Mouse (Mus musculus) liver, embryonic 11.5 days (tissue): ENCODE measurements around the gene Lrrc49. TPM values are rescaled to one million over a fixed set of nuclear protein-coding genes. Genes with fewer than 3 reads are reported as not detected.

Experiments used
- ATAC-seq: fragments of 200-750 bp; cut with Nextera tagmentation; replicated peaks from 2 replicates; pipeline ENCODE4 v1.8.0; 2017; ENCODE audit warnings: moderate number of reproducible peaks, mild to moderate bottlenecking, moderate TSS enrichment, moderate library complexity; ENCODE audit not compliant: low FRiP score
- DNase-seq: peaks from one replicate; pipeline ENCODE4 v3.0.0-alpha.2; 2017; ENCODE audit warnings: low spot score
- H3K27ac ChIP-seq: fragments of 300-500 bp; sonication (generic); 2 replicates; pipeline ENCODE4 v1.5.1; 2014; ENCODE audit warnings: mild to moderate bottlenecking, low read depth, low read length, control low read depth
- H3K27me3 ChIP-seq: fragments of 300-500 bp; sonication (generic); replicated peaks from 2 replicates; pipeline ENCODE4 v1.6.1; 2014; ENCODE audit warnings: low read length, mixed read lengths; ENCODE audit not compliant: control insufficient read depth, insufficient read depth
- H3K36me3 ChIP-seq: fragments of 300-500 bp; sonication (generic); 2 replicates; pipeline ENCODE4 v1.6.1; 2014; ENCODE audit warnings: mild to moderate bottlenecking, low read length, moderate library complexity, mixed read lengths; ENCODE audit not compliant: control insufficient read depth, insufficient read depth
- H3K4me1 ChIP-seq: fragments of 300-500 bp; sonication (generic); replicated peaks from 2 replicates; pipeline ENCODE4 v1.6.1; 2014; ENCODE audit warnings: low read length, mixed read lengths; ENCODE audit not compliant: control insufficient read depth, insufficient read depth
- H3K4me2 ChIP-seq: fragments of 300-500 bp; sonication (generic); 2 replicates; pipeline ENCODE4 v1.6.1; 2014; ENCODE audit warnings: mild to moderate bottlenecking, control low read depth, moderate library complexity
- H3K4me3 ChIP-seq: fragments of 300-500 bp; sonication (generic); 2 replicates; pipeline ENCODE4 v1.5.1; 2014; ENCODE audit warnings: low read depth, low read length, control low read depth
- H3K9ac ChIP-seq: fragments of 300-500 bp; sonication (generic); 2 replicates; pipeline ENCODE4 v1.6.1; 2014; ENCODE audit warnings: low read depth, low read length, control low read depth
- H3K9me3 ChIP-seq: fragments of 300-500 bp; sonication (generic); 2 replicates; pipeline ENCODE4 v1.6.1; 2016; ENCODE audit warnings: low read length, inconsistent platforms, mixed read lengths; ENCODE audit not compliant: control insufficient read depth
- WGBS: fragments of 180-500 bp; shearing (Covaris S2); extraction: QIAGEN DNeasy Blood & Tissue Kit; methylation state at CpG from one replicate; pipeline ENCODE4 v1.1.7; 2014; 5-methylcytosine and 5-hydroxymethylcytosine counted together
- polyA plus RNA-seq: library from polyadenylated mRNA; unstranded; fragments of >200 nt; fragmentation: Nextera tagmentation; extraction: Ambion mirVana; gene quantifications from 2 replicates; pipeline ENCODE4 v1.2.1, GENCODE M21; 2014

Lrrc49 gene
- polyA plus RNA-seq, 1 experiment from 2014 or later, result 4.3 TPM

- DNase-seq (no peak), ATAC-seq (no peak)
- 70% methylated on average over 7 of the region's 7 CpGs for WGBS
- H3K4me2 ChIP-seq, result no peak overlapping the region
- H3K4me1 ChIP-seq, result no peaks in the 10 kb centered on the region
- H3K36me3 ChIP-seq, result no peaks in the 10 kb centered on the region
- H3K4me3 ChIP-seq, result no peak overlapping the region
- H3K27me3 ChIP-seq, result no peaks in the 10 kb centered on the region
- H3K27ac ChIP-seq, result no peak overlapping the region
- H3K9ac ChIP-seq, result no peak overlapping the region
- no peaks in the 10 kb centered on the region for H3K9me3 ChIP-seq
Measured at GRCm38 (mm10) chr9:60626311-60626791, 61.6 kb downstream of the Lrrc49 start.

GRCm38 (mm10) chr9:60625895-60626294 is 62.1 kb downstream of the Lrrc49 start:
- no peak overlapping the region for H3K9ac ChIP-seq
- H3K9me3 ChIP-seq, result no peaks in the 10 kb centered on the region
- DNase-seq (no peak), ATAC-seq (no peak)
- no peaks in the 10 kb centered on the region for H3K27me3 ChIP-seq
- no peak overlapping the region for H3K4me2 ChIP-seq
- H3K4me1 ChIP-seq, result no peaks in the 10 kb centered on the region
- H3K4me3 ChIP-seq, result no peak overlapping the region
- WGBS, result 50% methylated on average over 2 of the region's 2 CpGs
- H3K36me3 ChIP-seq, result no peaks in the 10 kb centered on the region
- H3K27ac ChIP-seq, result no peak overlapping the region

GRCm38 (mm10) chr9:60616946-60617345 is 71.0 kb downstream of the Lrrc49 start:
- ATAC-seq (no peak), DNase-seq (no peak)
- H3K9me3 ChIP-seq, result no peaks in the 10 kb centered on the region
- H3K4me1 ChIP-seq, result no peaks in the 10 kb centered on the region
- H3K4me2 ChIP-seq, result no peak overlapping the region
- no peaks in the 10 kb centered on the region for H3K27me3 ChIP-seq
- no peak overlapping the region for H3K9ac ChIP-seq
- no peak overlapping the region for H3K27ac ChIP-seq
- no peak overlapping the region for H3K4me3 ChIP-seq
- 73% methylated on average over 9 of the region's 9 CpGs for WGBS
- no peaks in the 10 kb centered on the region for H3K36me3 ChIP-seq

GRCm38 (mm10) chr9:60616359-60616758 is 71.6 kb downstream of the Lrrc49 start:
- Histone ChIP-seq H3K27me3 (no peaks in the 10 kb centered on the region), H3K4me3 (no peak overlapping the region), H3K27ac (no peak overlapping the region), H3K4me1 (no peaks in the 10 kb centered on the region), H3K36me3 (no peaks in the 10 kb centered on the region), H3K9me3 (no peaks in the 10 kb centered on the region), H3K4me2 (no peak overlapping the region), H3K9ac (no peak overlapping the region)
- no peak for DNase-seq
- no peak for ATAC-seq
- WGBS, result 81% methylated on average over 7 of the region's 7 CpGs

- no peaks in the 10 kb centered on the region for H3K9me3 ChIP-seq
- no peaks in the 10 kb centered on the region for H3K36me3 ChIP-seq
- H3K4me2 ChIP-seq, result no peak overlapping the region
- WGBS, result 75% methylated on average over 2 of the region's 2 CpGs
- no peak overlapping the region for H3K9ac ChIP-seq
- H3K27ac ChIP-seq, result no peak overlapping the region
- H3K27me3 ChIP-seq, result no peaks in the 10 kb centered on the region
- no peak overlapping the region for H3K4me3 ChIP-seq
- H3K4me1 ChIP-seq, result no peaks in the 10 kb centered on the region
- no peak for DNase-seq
- no peak for ATAC-seq
Measured at GRCm38 (mm10) chr9:60612260-60612659, 75.7 kb downstream of the Lrrc49 start.

- Histone ChIP-seq H3K36me3 (no peaks in the 10 kb centered on the region), H3K4me2 (no peak overlapping the region), H3K27me3 (no peaks in the 10 kb centered on the region), H3K27ac (no peak overlapping the region), H3K4me1 (no peaks in the 10 kb centered on the region), H3K9ac (no peak overlapping the region), H3K9me3 (no peaks in the 10 kb centered on the region), H3K4me3 (no peak overlapping the region)
- 64% methylated on average over 13 of the region's 13 CpGs for WGBS
- ATAC-seq, result no peak
- no peak for DNase-seq
Measured at GRCm38 (mm10) chr9:60610194-60610593, 77.8 kb downstream of the Lrrc49 start.

- H3K27ac ChIP-seq, result no peak overlapping the region
- 85% methylated on average over 9 of the region's 9 CpGs for WGBS
- DNase-seq (no peak), ATAC-seq (no peak)
- no peaks in the 10 kb centered on the region for H3K36me3 ChIP-seq
- no peak overlapping the region for H3K4me3 ChIP-seq
- H3K9ac ChIP-seq, result no peak overlapping the region
- H3K27me3 ChIP-seq, result no peaks in the 10 kb centered on the region
- H3K9me3 ChIP-seq, result no peaks in the 10 kb centered on the region
- no peaks in the 10 kb centered on the region for H3K4me1 ChIP-seq
- no peak overlapping the region for H3K4me2 ChIP-seq
Measured at GRCm38 (mm10) chr9:60608857-60609256, 79.1 kb downstream of the Lrrc49 start.

GRCm38 (mm10) chr9:60608086-60608485 is 79.9 kb downstream of the Lrrc49 start:
- H3K27ac ChIP-seq, result no peak overlapping the region
- H3K4me2 ChIP-seq, result no peak overlapping the region
- no peak overlapping the region for H3K4me3 ChIP-seq
- WGBS, result 77% methylated on average over 3 of the region's 3 CpGs
- no peaks in the 10 kb centered on the region for H3K36me3 ChIP-seq
- H3K9me3 ChIP-seq, result no peaks in the 10 kb centered on the region
- H3K4me1 ChIP-seq, result no peaks in the 10 kb centered on the region
- no peaks in the 10 kb centered on the region for H3K27me3 ChIP-seq
- no peak overlapping the region for H3K9ac ChIP-seq
- DNase-seq (no peak), ATAC-seq (no peak)

- Histone ChIP-seq H3K4me3 (no peak overlapping the region), H3K4me2 (no peak overlapping the region), H3K4me1 (no peaks in the 10 kb centered on the region), H3K9ac (no peak overlapping the region), H3K27me3 (no peaks in the 10 kb centered on the region), H3K36me3 (no peaks in the 10 kb centered on the region), H3K27ac (no peak overlapping the region), H3K9me3 (no peaks in the 10 kb centered on the region)
- 72% methylated on average over 2 of the region's 2 CpGs for WGBS
- DNase-seq, result no peak
- no peak for ATAC-seq
Measured at GRCm38 (mm10) chr9:60604971-60605370, 83.0 kb downstream of the Lrrc49 start.
